Mouse (Mus musculus) spleen, adult 18-20 months (tissue): ENCODE measurements around the gene Olfr52.
"Not testable (repeated sequence)": the region's sequence is repeated elsewhere in the genome, so short reads cannot be mapped to it uniquely, and the experiment has no call there.

ENCODE experiments used
- DNase-seq, 2 experiments: peaks; one replicate each; pipeline ENCODE4 v3.0.0; 2022; ENCODE audit warnings: mixed read lengths in 2 of 2

Gene Olfr52

DNA sequence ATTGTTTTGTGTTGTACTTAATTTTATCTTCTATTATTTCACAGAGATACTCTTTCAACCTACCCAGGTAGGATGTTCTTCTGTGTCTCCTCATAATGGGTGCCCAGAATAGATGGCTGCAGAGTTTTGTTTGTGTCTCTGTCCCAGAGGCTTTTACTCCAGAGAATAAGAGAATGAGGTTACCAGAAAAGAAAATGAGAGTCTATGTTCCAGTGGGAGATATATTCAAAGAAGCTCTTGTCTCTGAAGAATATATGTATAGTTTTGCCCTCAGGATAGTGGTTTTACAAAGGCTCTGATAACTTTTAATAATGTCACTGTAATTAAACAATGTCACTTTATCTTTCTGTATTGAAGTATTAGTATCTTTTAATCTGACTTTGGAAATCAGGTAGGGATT, at the start of gene Olfr52:
Gene Olfr52, minus strand, starts transcription at position 101 of the 400 bp plus-strand sequence.
- DNase-seq, result no peak

GRCm38 (mm10) chr2:86231301-86231700, 45.8 kb upstream of the Olfr52 start, which contains the start of gene Olfr1047:
TSS of gene Olfr1047 (minus strand) at chr2:86231401.
- DNase-seq, result no peak

DNA sequence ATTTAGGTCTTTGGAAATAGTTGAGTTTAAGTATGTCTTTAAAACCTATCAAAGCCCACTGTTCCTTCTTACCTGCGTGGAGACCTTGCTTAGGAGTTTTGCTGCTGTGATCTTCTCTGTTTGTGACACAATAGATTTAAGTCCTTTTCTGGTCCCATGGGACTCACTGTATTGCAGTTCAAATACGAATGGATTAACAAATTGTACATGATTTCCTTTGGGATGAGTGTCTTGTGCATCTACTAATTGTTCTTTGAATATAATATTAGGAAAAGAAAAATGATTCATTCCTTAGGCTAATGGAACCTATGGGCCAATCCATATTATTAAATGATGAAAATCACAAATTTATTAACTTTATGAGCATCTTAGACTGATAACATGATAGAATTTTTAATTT, 33.7 kb upstream of the Olfr52 start, which contains the start of gene Olfr1046:
Gene Olfr1046, minus strand, starts transcription at position 101 of the 400 bp plus-strand sequence.
- no peak for DNase-seq

GRCm38 (mm10) chr2:86202909-86203308, 17.4 kb upstream of the Olfr52 start, which contains the start of gene Olfr1045:
TSS of gene Olfr1045 (minus strand) at chr2:86203009.
- DNase-seq, result no peak

- no peak for DNase-seq
These were observed 10.4 kb upstream of the Olfr52 start for GRCm38 (mm10) chr2:86195863-86196262.

DNA sequence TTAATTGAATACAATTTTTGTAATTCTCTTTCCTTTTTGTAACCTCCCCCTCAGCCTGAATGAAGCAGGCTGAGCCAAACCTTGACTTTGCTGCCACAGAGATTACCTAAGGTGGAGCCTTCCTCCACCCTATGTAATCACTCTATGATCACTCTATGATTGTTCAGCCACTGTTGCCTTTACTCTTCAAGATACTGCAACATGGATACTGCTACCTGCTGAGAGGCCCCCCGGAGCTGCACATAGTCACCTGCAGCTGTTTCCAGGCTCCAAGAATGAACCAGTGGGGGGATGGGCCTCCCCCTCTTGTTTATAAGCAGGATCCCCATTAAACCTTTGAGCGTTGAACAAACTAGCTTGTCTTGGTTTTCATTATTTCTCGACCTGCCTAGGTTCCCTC, 5.5 kb downstream of the Olfr52 start:
- no peak for DNase-seq

DNA sequence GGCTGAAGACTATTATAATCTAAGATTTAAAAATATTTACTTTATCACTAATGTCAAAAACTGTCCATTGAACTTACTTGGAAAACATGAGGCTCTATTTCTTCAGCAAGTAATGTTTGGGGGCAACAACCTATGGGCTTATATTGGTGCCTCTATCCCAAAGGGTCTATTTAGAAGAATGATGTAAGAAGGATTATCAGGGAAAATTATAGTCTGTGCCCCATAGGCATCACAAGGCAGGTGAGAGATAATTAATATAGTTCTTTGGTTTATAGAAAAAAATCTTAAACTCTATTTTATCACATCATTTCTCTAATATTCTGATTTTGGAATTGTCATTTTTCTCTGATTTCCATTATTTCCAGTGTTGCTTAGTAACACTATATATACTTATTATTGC, 7.8 kb downstream of the Olfr52 start, which contains the start of gene Olfr1044:
Gene Olfr1044, minus strand, starts transcription at position 101 of the 400 bp plus-strand sequence.
- no peak for DNase-seq

GRCm38 (mm10) chr2:86175422-86175821, 10.1 kb downstream of the Olfr52 start:
- DNase-seq, result not testable (repeated sequence)

DNA sequence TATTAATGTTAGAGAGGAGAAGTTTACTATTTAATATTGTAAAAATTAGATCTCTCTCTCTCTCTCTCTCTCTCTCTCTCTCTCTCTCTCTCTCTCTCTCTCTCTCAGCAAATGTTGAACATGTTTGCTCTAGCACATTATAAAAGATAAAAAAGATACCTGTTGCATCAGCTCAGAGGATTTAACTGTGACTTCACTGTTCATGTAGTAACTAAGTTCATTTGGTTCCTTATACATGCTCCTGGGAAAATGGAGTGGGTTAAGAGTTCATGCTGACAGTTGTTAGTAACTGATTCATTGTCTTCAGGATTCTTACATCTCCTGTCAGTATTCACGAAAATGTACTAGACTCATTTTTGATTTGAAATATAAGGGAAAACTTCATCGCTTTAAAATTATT, 18.1 kb downstream of the Olfr52 start, which contains the start of gene Olfr1043:
Gene Olfr1043, minus strand, starts transcription at position 101 of the 400 bp plus-strand sequence.
- DNase-seq, result no peak

DNA sequence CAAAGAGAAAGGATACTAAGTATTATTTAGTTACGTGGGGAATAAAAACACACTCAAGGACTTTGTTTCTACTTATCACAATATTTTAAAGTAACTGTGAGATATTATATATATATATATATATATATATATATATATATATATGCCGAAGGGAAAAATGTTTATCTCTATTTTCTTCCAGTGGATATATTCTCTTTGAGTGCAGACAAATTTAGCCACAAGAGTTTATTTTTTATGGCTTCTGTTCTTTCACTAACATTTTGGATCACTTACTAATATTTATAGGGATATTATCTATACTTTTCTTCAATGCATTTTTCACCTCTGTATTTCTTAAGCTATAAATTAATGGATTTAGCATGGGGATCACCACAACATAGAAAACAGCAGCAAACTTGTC, 23.7 kb downstream of the Olfr52 start, which contains the start of gene Olfr1042:
Gene Olfr1042, minus strand, starts transcription at position 101 of the 400 bp plus-strand sequence.
- no peak for DNase-seq

DNA sequence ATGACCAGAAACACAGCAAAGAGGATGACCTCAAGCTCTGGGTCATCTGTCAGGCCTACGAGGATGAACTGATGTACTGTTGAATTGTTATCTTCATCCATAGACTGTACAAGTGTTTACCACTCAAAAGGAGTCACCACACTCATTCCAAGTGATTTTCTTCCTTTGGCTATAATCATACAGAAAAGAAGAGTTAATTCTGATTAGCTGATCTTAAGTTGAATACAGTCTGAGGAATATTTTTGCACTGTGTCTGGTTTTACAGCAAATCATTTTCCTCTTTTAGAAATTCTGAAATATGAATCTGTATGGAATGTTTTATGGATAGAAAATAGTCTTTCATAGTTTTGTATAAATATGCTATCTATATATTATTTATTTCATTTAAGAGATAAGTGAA, 38.9 kb downstream of the Olfr52 start, which contains the start of gene Olfr1040:
Gene Olfr1040, minus strand, starts transcription at position 101 of the 400 bp plus-strand sequence.
- no peak for DNase-seq

DNA sequence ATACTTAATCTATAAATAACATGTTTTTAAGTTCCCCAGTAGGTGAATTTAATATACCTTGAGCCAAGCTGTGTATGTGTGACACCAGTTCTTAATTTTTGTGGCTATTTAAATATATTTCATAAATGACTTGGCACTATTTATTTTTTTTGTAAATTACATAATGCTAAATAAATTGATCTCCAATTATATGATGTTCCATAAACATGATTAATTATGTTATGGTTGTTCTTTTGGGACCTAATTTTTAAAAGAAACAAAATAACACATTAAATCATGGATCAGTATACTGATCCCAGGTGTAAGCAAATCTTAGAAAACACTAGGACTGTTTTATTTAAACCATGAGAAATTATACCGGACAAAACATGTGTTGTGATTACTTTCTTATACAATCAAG, 49.7 kb downstream of the Olfr52 start, which contains the start of gene Olfr1039:
Gene Olfr1039, minus strand, starts transcription at position 101 of the 400 bp plus-strand sequence.
- DNase-seq, result no peak
